Mouse (Mus musculus): ENCODE measurements around the gene Fam43b. TPM values are rescaled to one million over a fixed set of nuclear protein-coding genes. Genes with fewer than 3 reads are reported as not detected.
"Not testable (repeated sequence)": the region's sequence is repeated elsewhere in the genome, so short reads cannot be mapped to it uniquely, and the experiment has no call there.

Gene Fam43b
- 7.7 and 8.4 TPM in 2 replicates for polyA plus RNA-seq (2015; fragmentation: Nextera tagmentation; extraction: Ambion mirVana)

GRCm38 (mm10) chr4:138395971-138396645, at the start of gene Fam43b:
Fam43b (minus strand) TSS chr4:138396528.
- Histone ChIP-seq H3K9me3 (ENCODE audit: control insufficient read depth, low read length) (no peaks in the 10 kb centered on the region), H3K27me3 (replicated peaks; ENCODE audit: control insufficient read depth, insufficient read depth, low read length) (peaks cover 64% of the 10 kb centered on the region), H3K9ac (replicated peaks; ENCODE audit: low read depth, low read length) (peak within 1 kb of the TSS; percentile 54), H3K4me3 (replicated peaks; ENCODE audit: low read length) (peak within 1 kb of the TSS; percentile 52), H3K27ac (ENCODE audit: low read length) (no peak within 1 kb of the TSS), H3K4me1 (replicated peaks; ENCODE audit: control insufficient read depth, insufficient read depth, low read length) (peaks cover 16% of the 10 kb centered on the region), H3K4me2 (ENCODE audit: low read length) (peak within 1 kb of the TSS; percentile 76), H3K36me3 (ENCODE audit: control insufficient read depth, insufficient read depth) (no peaks in the 10 kb centered on the region)
- 1% methylated on average over 46 of the region's 46 CpGs for WGBS
- ATAC-seq: peak; percentile 90

GRCm38 (mm10) chr4:138444941-138445340, 48.6 kb upstream of the Fam43b start:
- Histone ChIP-seq H3K36me3 (ENCODE audit: control insufficient read depth, insufficient read depth) (peaks cover 7% of the 10 kb centered on the region; the same call in 1 of the 2 replicates), H3K4me3 (replicated peaks; ENCODE audit: low read length) (no peak overlapping the region), H3K27me3 (replicated peaks; ENCODE audit: control insufficient read depth, insufficient read depth, low read length) (no peaks in the 10 kb centered on the region), H3K9ac (replicated peaks; ENCODE audit: low read depth, low read length) (no peak overlapping the region), H3K9me3 (ENCODE audit: control insufficient read depth, low read length) (no peaks in the 10 kb centered on the region), H3K4me2 (ENCODE audit: low read length) (no peak overlapping the region), H3K27ac (ENCODE audit: low read length) (no peak overlapping the region), H3K4me1 (replicated peaks; ENCODE audit: control insufficient read depth, insufficient read depth, low read length) (peaks cover 25% of the 10 kb centered on the region)
- no peak for ATAC-seq
- 9% methylated on average over 5 of the region's 5 CpGs for WGBS

- H3K9me3 ChIP-seq (ENCODE audit: control insufficient read depth, low read length): no peaks in the 10 kb centered on the region
- no peak overlapping the region for H3K4me3 ChIP-seq (replicated peaks; ENCODE audit: low read length)
- no peak for ATAC-seq
- 74% methylated on average over 3 of the region's 3 CpGs for WGBS
- H3K27me3 ChIP-seq (replicated peaks; ENCODE audit: control insufficient read depth, insufficient read depth, low read length): no peaks in the 10 kb centered on the region
- H3K4me1 ChIP-seq (replicated peaks; ENCODE audit: control insufficient read depth, insufficient read depth, low read length): peaks cover 9% of the 10 kb centered on the region
- no peak overlapping the region for H3K4me2 ChIP-seq (ENCODE audit: low read length)
- no peak overlapping the region for H3K27ac ChIP-seq (ENCODE audit: low read length)
- peaks cover 14% of the 10 kb centered on the region for H3K36me3 ChIP-seq (ENCODE audit: control insufficient read depth, insufficient read depth)
- H3K9ac ChIP-seq (replicated peaks; ENCODE audit: low read depth, low read length): no peak overlapping the region
Observed at GRCm38 (mm10) chr4:138440062-138440461, 43.7 kb upstream of the Fam43b start.

- Histone ChIP-seq H3K9ac (replicated peaks; ENCODE audit: low read depth, low read length) (peak within 1 kb of the TSS; percentile 71), H3K9me3 (ENCODE audit: control insufficient read depth, low read length) (no peaks in the 10 kb centered on the region)
- ATAC-seq: peak; percentile 93
Observed at GRCm38 (mm10) chr4:138434347-138435316, 38.3 kb upstream of the Fam43b start, which contains the start of gene Mul1. Mul1 (plus strand) TSS chr4:138434671.

GRCm38 (mm10) chr4:138431340-138431739, 35.0 kb upstream of the Fam43b start:
- no peak for ATAC-seq

More at GRCm38 (mm10) chr4:138434347-138435316, 38.3 kb upstream of the Fam43b start, which contains the start of gene Mul1:
- Histone ChIP-seq H3K27me3 (replicated peaks; ENCODE audit: control insufficient read depth, insufficient read depth, low read length) (peaks cover 7% of the 10 kb centered on the region), H3K27ac (ENCODE audit: low read length) (peak within 1 kb of the TSS; percentile 6), H3K36me3 (ENCODE audit: control insufficient read depth, insufficient read depth) (peaks cover 5% of the 10 kb centered on the region; the same call in 1 of the 2 replicates), H3K4me2 (ENCODE audit: low read length) (peak within 1 kb of the TSS; percentile 88), H3K4me3 (replicated peaks; ENCODE audit: low read length) (peak within 1 kb of the TSS; percentile 65), H3K4me1 (replicated peaks; ENCODE audit: control insufficient read depth, insufficient read depth, low read length) (peaks cover 14% of the 10 kb centered on the region)
- WGBS: 1% methylated on average over 64 of the region's 64 CpGs

GRCm38 (mm10) chr4:138429778-138430177, 33.5 kb upstream of the Fam43b start:
- Histone ChIP-seq H3K4me3 (replicated peaks; ENCODE audit: low read length) (no peak overlapping the region), H3K27ac (ENCODE audit: low read length) (no peak overlapping the region), H3K4me2 (ENCODE audit: low read length) (no peak overlapping the region), H3K27me3 (replicated peaks; ENCODE audit: control insufficient read depth, insufficient read depth, low read length) (peaks cover 9% of the 10 kb centered on the region), H3K9me3 (ENCODE audit: control insufficient read depth, low read length) (no peaks in the 10 kb centered on the region), H3K4me1 (replicated peaks; ENCODE audit: control insufficient read depth, insufficient read depth, low read length) (0 out of 2 replicates have a peak, but pooled peaks cover 3% of the 10 kb centered on the region), H3K36me3 (ENCODE audit: control insufficient read depth, insufficient read depth) (no peaks in the 10 kb centered on the region), H3K9ac (replicated peaks; ENCODE audit: low read depth, low read length) (no peak overlapping the region)
- WGBS: 37% methylated on average over 3 of the region's 3 CpGs
- no peak for ATAC-seq

More at GRCm38 (mm10) chr4:138431340-138431739, 35.0 kb upstream of the Fam43b start:
- 40% methylated on average over 8 of the region's 8 CpGs for WGBS
- no peak overlapping the region for H3K27ac ChIP-seq (ENCODE audit: low read length)
- H3K4me3 ChIP-seq (replicated peaks; ENCODE audit: low read length): no peak overlapping the region
- H3K4me2 ChIP-seq (ENCODE audit: low read length): no peak overlapping the region
- H3K36me3 ChIP-seq (ENCODE audit: control insufficient read depth, insufficient read depth): no peaks in the 10 kb centered on the region
- no peaks in the 10 kb centered on the region for H3K9me3 ChIP-seq (ENCODE audit: control insufficient read depth, low read length)
- H3K4me1 ChIP-seq (replicated peaks; ENCODE audit: control insufficient read depth, insufficient read depth, low read length): peaks cover 14% of the 10 kb centered on the region
- H3K9ac ChIP-seq (replicated peaks; ENCODE audit: low read depth, low read length): no peak overlapping the region
- peaks cover 9% of the 10 kb centered on the region for H3K27me3 ChIP-seq (replicated peaks; ENCODE audit: control insufficient read depth, insufficient read depth, low read length)

- H3K9ac ChIP-seq (replicated peaks; ENCODE audit: low read depth, low read length): no peak overlapping the region
- H3K4me3 ChIP-seq (replicated peaks; ENCODE audit: low read length): no peak overlapping the region
- H3K4me2 ChIP-seq (ENCODE audit: low read length): peak overlapping the region; percentile 35
- 40% methylated on average over 22 of the region's 22 CpGs for WGBS
- H3K36me3 ChIP-seq (ENCODE audit: control insufficient read depth, insufficient read depth): no peaks in the 10 kb centered on the region
- peak; percentile 57; the same call in 1 of the 2 replicates for ATAC-seq
- H3K27ac ChIP-seq (ENCODE audit: low read length): no peak overlapping the region
- H3K9me3 ChIP-seq (ENCODE audit: control insufficient read depth, low read length): no peaks in the 10 kb centered on the region
- no peaks in the 10 kb centered on the region for H3K4me1 ChIP-seq (replicated peaks; ENCODE audit: control insufficient read depth, insufficient read depth, low read length)
- peaks cover 2% of the 10 kb centered on the region; the same call in 1 of the 2 replicates for H3K27me3 ChIP-seq (replicated peaks; ENCODE audit: control insufficient read depth, insufficient read depth, low read length)
Observed at GRCm38 (mm10) chr4:138426778-138427705, 30.7 kb upstream of the Fam43b start.

GRCm38 (mm10) chr4:138425604-138426003, 29.3 kb upstream of the Fam43b start:
- H3K9ac ChIP-seq (replicated peaks; ENCODE audit: low read depth, low read length); H3K9me3 ChIP-seq (ENCODE audit: control insufficient read depth, low read length); ATAC-seq; H3K36me3 ChIP-seq (ENCODE audit: control insufficient read depth, insufficient read depth); H3K4me1 ChIP-seq (replicated peaks; ENCODE audit: control insufficient read depth, insufficient read depth, low read length); H3K4me3 ChIP-seq (replicated peaks; ENCODE audit: low read length); H3K27me3 ChIP-seq (replicated peaks; ENCODE audit: control insufficient read depth, insufficient read depth, low read length); H3K27ac ChIP-seq (ENCODE audit: low read length); H3K4me2 ChIP-seq (ENCODE audit: low read length): not testable (repeated sequence)
- 89% methylated on average over 13 of the region's 14 CpGs for WGBS

Measured in forebrain, embryonic 16.5 days (tissue).